Mouse (Mus musculus) lung, postnatal 10 days (tissue): ENCODE results near the gene Trabd2b.

ENCODE experiments used
- DNase-seq: peaks from one replicate; pipeline ENCODE4 v3.0.0; 2021

Trabd2b gene

GRCm38 (mm10) chr4:114399821-114400220, 6.7 kb upstream of the Trabd2b start:
- DNase-seq = no peak

- no peak for DNase-seq
Observed at GRCm38 (mm10) chr4:114401993-114402731, 4.4 kb upstream of the Trabd2b start.

GRCm38 (mm10) chr4:114405682-114406354, 706 bp upstream of the Trabd2b start:
- DNase-seq = peak; percentile 95

- no peak for DNase-seq
Observed at GRCm38 (mm10) chr4:114407516-114407915, 992 bp downstream of the Trabd2b start.

- no peak for DNase-seq
Observed at GRCm38 (mm10) chr4:114408298-114408697, 1.8 kb downstream of the Trabd2b start.

- no peak for DNase-seq
Observed at GRCm38 (mm10) chr4:114408890-114409480, 2.5 kb downstream of the Trabd2b start.

GRCm38 (mm10) chr4:114409511-114409910, 3.0 kb downstream of the Trabd2b start:
- DNase-seq = no peak

GRCm38 (mm10) chr4:114410026-114410425, 3.5 kb downstream of the Trabd2b start:
- DNase-seq = no peak

GRCm38 (mm10) chr4:114410443-114410842, 3.9 kb downstream of the Trabd2b start:
- DNase-seq = no peak

- no peak for DNase-seq
Observed at GRCm38 (mm10) chr4:114410958-114411661, 4.6 kb downstream of the Trabd2b start.

GRCm38 (mm10) chr4:114411846-114412390, 5.4 kb downstream of the Trabd2b start:
- DNase-seq = no peak

GRCm38 (mm10) chr4:114415925-114416645, 9.6 kb downstream of the Trabd2b start:
- DNase-seq = peak; percentile 24

GRCm38 (mm10) chr4:114420154-114420553, 13.6 kb downstream of the Trabd2b start:
- DNase-seq = no peak

- peak; percentile 56 for DNase-seq
Observed at GRCm38 (mm10) chr4:114423084-114423483, 16.6 kb downstream of the Trabd2b start.

GRCm38 (mm10) chr4:114425808-114426207, 19.3 kb downstream of the Trabd2b start:
- no peak for DNase-seq

GRCm38 (mm10) chr4:114432742-114433141, 26.2 kb downstream of the Trabd2b start:
- no peak for DNase-seq

- no peak for DNase-seq
Observed at GRCm38 (mm10) chr4:114433440-114433839, 26.9 kb downstream of the Trabd2b start.

GRCm38 (mm10) chr4:114434766-114435165, 28.2 kb downstream of the Trabd2b start:
- DNase-seq = no peak

GRCm38 (mm10) chr4:114435381-114435780, 28.9 kb downstream of the Trabd2b start:
- peak; percentile 66 for DNase-seq

- DNase-seq = no peak
Observed at GRCm38 (mm10) chr4:114438764-114439163, 32.2 kb downstream of the Trabd2b start.

- peak; percentile 28 for DNase-seq
Observed at GRCm38 (mm10) chr4:114442186-114442585, 35.7 kb downstream of the Trabd2b start.

- no peak for DNase-seq
Observed at GRCm38 (mm10) chr4:114442661-114443060, 36.1 kb downstream of the Trabd2b start.
